Mouse (Mus musculus) bone marrow macrophage, adult 2 months (primary cell): ENCODE data around the gene Mboat2.

Experiments used
- CTCF ChIP-seq: IDR thresholded peaks from 2 replicates; pipeline ENCODE4 v1.5.1; 2012; ENCODE audit warnings: low read depth, mild to moderate bottlenecking, low read length, moderate library complexity
- POLR2A ChIP-seq: IDR thresholded peaks from 2 replicates; pipeline ENCODE4 v1.6.1; 2012; ENCODE audit warnings: mild to moderate bottlenecking, low read depth, low read length, borderline replicate concordance

DNA sequence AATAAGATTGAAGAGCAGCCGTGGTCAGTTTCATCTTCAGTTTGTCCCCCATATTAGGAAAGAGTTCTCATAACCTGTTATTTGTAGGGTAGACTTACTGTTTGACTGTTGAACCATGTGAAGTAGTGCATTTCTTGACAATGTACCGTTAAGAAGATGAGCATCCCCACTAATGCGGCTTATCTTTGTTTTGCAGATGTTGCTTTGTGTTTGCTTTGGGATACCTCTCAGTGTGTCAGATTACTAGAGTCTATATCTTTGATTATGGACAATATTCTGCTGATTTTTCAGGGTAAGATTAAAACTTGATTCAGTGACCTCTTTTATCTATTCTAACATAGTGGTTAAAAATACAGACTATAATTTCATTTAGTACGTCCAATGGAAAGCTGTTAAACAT, 93.3 kb downstream of the Mboat2 start:
- TF ChIP-seq CTCF (no peak), POLR2A (no peak)
